Mouse (Mus musculus): ENCODE measurements around the gene Cenpa.
A peak's percentile ranks its signal among the peaks of the same experiment; 100 is the strongest.
"Not testable (repeated sequence)": the region's sequence is repeated elsewhere in the genome, so short reads cannot be mapped to it uniquely, and the experiment has no call there.

Gene Cenpa

GRCm38 (mm10) chr5:30647396-30647795 is 19.2 kb upstream of the Cenpa start:
- DNase-seq, result no peak

GRCm38 (mm10) chr5:30647815-30648560 is 18.6 kb upstream of the Cenpa start, which contains the start of gene Slc35f6:
Slc35f6 (plus strand) TSS chr5:30647933.
- peak; percentile 91 for DNase-seq

DNA sequence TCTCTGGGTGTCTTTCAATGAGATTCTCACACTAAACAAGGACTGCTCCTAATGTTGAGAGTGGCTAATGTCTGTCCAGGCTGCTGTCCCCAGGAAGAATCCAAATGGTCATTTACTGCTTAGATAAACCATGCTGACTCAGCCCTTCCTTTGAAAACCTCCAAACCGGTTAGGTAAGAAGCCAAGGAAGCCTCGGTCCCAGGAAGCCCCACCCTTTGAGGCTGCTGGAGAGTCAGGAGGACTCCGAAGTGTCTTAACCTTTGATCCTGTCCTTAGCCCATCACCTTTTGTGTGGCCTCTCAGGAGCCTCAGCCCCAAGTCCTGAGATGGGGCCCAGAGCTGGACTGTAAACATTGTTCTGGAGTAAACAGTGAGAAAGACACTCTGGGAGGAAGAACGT is 17.0 kb upstream of the Cenpa start:
- DNase-seq, result no peak

DNA sequence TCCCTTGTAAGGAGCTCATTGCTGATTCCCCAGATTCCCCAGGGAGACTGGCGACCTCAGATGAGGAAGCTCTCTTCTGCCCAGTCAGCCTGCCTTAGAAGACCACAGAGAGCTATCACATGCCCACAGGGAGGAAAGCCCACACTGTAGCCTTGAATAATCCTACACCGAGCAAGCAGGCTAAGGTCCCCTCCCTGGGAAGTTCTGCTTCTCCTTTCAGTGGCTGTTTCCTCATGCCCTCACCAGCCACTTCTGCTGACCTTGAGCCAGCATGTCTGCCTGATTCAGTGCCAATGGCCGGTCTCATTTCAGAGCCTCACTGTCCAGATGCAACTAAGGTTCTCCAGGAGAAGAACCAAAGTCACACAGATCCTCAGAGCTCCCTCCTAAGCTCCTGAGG is 15.8 kb upstream of the Cenpa start:
- DNase-seq, result no peak

GRCm38 (mm10) chr5:30651554-30651953 is 15.0 kb upstream of the Cenpa start:
- no peak for DNase-seq

DNA sequence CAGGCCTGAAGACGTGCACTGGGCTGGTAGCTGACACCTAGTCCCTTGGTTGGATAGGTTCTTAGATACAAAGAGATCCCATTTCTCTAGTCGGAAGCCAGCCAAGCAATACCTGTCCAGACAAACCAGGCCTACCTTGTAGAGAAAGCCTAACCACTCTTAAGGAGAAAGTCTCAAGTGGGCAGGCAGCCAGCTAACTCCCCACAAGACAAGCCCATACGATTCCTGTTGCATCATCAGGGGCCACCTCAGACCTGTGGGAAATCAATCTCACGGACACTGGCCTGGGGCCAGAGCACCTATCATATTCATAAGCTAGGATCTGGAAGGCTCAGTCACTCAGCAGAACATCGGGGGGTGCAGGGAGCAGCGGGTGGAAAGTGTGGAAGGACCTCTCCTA is 13.3 kb upstream of the Cenpa start:
- DNase-seq, result no peak

- no peak for DNase-seq
These were observed 11.5 kb upstream of the Cenpa start for GRCm38 (mm10) chr5:30655042-30655441.

DNA sequence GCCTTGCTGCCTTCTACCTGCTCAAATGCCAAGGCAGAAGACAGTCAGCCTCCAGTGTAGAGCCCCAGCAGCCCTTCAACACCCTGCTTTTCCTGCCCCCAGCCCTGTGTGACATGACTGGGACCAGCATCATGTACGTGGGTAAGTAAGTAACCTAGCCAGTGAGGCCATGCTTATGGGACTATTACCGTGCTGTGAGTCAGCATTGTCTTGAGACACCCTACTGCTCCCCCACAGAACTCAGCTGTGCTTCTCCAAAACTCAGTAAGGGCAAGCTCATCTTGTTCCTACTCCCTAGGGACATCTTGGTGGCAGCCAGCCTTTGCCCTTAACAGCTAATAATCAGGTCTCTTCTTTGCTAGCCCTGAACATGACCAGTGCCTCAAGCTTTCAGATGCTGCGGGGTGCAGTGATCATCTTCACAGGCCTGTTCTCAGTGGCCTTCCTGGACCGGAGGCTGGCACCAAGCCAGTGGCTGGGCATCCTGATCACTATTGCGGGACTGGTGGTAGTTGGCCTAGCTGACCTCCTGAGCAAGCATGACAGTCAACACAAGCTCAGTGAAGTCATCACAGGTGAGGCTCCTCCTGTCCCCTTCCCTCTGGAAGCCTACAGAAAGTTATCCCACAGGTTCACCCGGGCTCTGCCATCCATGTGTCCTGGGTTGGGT is 10.9 kb upstream of the Cenpa start:
- no peak for DNase-seq

DNA sequence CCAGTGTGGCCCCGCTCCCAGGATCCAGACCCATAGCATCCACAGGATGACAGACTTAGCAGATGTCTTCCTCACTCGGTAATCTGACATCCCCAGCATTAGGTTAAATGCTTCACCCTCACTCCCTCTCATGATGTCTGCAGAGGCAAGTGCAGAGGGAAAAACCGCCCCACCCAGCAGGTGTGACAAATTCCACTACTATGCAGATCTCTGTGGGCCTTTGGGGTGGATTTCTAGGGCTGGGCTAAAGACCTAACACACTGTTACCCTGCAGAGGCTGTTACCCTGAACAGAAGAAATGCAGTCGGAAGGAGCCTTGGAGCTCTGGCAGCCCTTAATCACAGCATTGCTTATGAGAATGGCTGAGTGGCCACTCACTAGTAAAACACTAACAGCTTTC is 7.5 kb upstream of the Cenpa start:
- DNase-seq, result no peak

GRCm38 (mm10) chr5:30660278-30660677 is 6.3 kb upstream of the Cenpa start:
- no peak for DNase-seq

- no peak for DNase-seq
These were observed 5.8 kb upstream of the Cenpa start for GRCm38 (mm10) chr5:30660813-30661212.

- no peak for DNase-seq
These were observed 1.2 kb upstream of the Cenpa start for GRCm38 (mm10) chr5:30665360-30665759.

GRCm38 (mm10) chr5:30665968-30666367 is 609 bp upstream of the Cenpa start:
- DNase-seq, result no peak

- no peak for DNase-seq
These were observed 638 bp downstream of the Cenpa start for GRCm38 (mm10) chr5:30667215-30667614.

DNA sequence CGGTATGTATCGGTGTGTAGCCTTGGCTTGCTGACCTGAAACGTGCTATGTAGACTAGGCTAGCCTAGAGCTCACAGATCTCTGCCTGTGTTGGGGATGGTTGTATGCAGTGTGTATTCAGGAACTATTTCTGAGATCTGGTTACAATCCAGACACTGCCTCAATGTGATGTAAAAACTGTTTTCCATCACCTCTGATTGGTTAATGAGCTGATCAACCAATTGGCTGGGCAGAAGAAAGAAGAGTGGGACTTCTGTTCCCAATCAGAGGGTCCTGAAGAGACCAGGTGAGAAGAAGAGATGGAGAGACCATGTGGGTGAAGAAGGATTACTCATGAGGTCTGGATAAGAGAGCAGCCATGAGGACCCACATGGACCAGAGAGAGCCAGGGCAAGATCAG is 1.1 kb downstream of the Cenpa start:
- DNase-seq, result no peak

DNA sequence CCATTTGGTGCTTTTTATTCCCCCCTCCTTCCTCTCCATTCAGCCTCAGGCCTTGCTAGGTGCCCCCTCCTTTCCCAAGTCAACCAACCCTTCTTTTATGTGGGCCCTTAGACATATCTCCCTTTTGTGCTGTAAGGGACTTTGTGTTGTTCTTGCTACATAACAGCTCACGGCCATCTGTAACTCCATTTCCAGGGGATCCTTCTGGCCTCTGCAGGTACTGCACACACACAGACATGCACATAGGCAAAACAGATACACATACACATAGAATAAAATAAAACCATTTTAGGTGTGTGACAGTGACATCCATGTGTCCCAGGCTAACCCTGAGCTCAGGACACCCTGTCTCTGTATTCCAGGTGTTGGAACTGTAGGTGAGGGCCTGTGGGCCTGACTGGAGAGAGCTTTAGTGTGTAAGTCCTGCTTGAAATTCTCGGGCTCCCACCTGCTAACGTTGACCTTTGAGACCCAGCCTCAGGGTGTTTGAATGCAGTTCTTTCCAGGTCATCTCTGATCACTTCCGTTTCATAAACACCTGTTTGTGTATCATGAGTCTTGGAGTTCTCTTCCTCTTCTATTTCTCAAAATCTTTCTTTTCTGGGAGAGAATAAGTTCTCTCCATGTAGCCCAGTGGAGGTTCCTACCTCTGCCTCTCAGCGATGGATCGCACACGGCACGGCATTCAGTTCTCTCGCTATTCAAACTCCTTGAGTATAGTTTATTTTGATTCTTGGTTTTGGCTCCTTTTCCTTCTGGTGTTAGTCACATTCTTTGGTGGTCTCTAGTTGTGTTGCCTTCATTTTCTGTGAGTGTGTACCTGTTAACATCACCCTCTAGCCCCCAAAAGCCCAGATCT is 2.3 kb downstream of the Cenpa start:
- DNase-seq, result no peak

- no peak for DNase-seq
These were observed 2.9 kb downstream of the Cenpa start for GRCm38 (mm10) chr5:30669496-30669830.

- no peak for DNase-seq
These were observed 3.5 kb downstream of the Cenpa start for GRCm38 (mm10) chr5:30670091-30670490.

DNA sequence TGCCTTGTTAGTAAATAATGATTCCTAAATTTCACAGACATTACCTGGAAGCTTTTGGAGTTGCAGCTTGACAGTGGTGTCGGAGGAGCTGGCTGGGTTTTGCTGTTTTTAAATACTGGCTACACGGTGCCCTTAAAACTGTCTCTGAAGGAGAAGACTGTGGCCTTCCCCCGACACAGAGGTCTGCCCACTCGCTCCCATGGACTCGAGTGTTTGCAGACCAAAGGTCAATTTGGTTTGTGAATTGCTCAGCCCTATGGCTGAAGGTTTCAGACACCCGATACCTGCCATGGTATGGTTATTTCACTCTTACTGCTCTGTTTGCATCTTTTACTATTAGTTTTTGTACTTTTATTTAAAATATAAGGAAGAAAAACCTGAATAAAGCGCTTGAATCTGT is 7.4 kb downstream of the Cenpa start:
- no peak for DNase-seq

DNA sequence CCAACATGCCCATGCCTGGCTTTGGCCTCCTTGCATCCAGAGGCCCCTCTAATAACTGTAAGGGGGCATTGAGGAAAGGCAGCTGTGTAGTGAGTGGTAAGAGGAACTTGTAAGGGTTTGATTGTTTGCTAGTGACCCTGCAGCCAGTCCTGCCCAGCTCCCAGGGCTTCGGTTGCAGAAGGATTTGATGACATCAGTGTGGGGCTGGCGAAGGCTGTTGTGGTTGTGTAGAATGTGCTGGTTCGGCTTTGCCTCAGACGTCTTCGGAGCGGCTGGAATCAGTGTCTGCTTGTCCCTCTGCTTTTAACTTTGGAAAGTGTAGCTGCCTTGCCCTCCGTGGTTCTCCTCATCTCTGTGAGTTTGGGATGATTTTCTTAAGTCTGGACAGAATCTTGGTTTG is 10.2 kb downstream of the Cenpa start:
- DNase-seq, result no peak

DNA sequence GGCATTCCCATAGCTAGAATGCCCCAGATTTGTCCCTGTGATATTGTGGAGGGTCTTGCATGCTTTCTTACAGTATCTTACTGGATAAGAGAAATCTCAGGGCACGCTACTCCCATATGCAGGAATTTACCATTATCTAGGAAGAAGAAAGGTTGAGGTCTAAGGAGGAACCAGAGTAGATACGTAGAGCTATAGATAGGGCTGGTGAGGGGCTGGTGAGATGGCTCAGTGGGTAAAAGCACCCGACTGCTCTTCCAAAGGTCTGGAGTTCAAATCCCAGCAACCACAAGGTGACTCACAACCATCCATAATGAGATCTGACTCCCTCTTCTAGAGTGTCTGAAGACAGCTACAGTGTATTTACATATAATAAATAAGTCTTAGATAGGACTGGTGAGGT is 11.5 kb downstream of the Cenpa start:
- not testable (repeated sequence) for DNase-seq

DNA sequence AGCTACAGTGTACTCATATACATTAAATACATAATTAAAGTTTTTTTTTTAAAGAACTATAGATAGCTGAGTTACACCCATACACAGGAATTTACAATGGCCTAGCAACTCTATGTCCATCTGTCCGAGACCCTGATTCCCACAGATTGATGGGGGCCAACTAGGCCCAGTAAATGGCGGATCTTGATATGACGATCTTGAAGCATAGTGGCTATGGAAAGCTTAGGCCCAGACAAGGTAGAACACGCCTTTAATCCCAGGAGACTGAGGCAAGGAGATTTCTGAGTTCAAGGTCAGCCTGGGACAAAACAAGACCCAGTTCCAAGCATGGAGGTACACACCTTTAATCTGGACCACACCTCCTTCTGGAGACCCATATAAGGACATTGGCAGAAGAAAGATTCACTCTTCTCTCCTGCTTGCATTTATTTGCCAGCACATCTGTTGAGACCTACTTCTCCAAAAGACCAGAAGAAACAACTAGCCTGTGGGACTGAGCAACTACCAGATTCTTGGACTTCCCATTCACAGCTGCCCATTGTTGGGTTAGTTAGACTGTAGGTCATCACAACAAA is 12.2 kb downstream of the Cenpa start:
- no peak for DNase-seq

GRCm38 (mm10) chr5:30679593-30679992 is 13.0 kb downstream of the Cenpa start:
- no peak for DNase-seq

DNA sequence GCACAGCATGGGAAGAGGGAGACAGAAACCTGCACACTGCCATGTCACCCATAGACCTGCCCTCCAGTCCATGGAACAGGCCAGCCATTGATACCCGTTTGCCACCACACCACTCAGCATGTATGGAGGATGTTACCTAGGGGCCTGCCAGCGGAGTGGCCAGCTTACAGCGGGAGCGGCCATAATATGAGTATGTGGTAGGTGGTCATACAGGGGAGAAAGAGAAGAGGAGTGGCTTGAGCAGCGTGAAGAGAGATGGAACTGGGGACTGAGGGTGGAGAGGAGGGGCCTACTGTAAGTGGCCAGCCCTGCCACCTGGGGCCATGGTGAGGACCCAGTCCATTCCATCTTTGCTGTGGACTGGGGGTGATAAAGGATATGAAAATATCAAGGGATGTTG is 15.4 kb downstream of the Cenpa start:
- no peak for DNase-seq
